Mouse (Mus musculus) heart, postnatal 10 days (tissue): Measurements from ENCODE around the gene Gm10282. TPM values are rescaled to one million over a fixed set of nuclear protein-coding genes. Genes with fewer than 3 reads are reported as not detected.

Source experiments
- DNase-seq, 2 experiments: peaks; one replicate each; pipeline ENCODE4 v3.0.0; 2021
- intact Hi-C: fragments of 180-260 bp; cut with DNase I; formaldehyde crosslinking; loops from one replicate; pipeline ENCODE4 v1.15.1; 2025
- total RNA-seq, 2 experiments: library from RNA; stranded (reverse); gene quantifications; 2 replicates each; pipeline ENCODE4 v1.2.3; 2021

The Gm10282 gene
- total RNA-seq, 2 experiments from 2014 or later: 15.9 to 19.4 TPM

DNA sequence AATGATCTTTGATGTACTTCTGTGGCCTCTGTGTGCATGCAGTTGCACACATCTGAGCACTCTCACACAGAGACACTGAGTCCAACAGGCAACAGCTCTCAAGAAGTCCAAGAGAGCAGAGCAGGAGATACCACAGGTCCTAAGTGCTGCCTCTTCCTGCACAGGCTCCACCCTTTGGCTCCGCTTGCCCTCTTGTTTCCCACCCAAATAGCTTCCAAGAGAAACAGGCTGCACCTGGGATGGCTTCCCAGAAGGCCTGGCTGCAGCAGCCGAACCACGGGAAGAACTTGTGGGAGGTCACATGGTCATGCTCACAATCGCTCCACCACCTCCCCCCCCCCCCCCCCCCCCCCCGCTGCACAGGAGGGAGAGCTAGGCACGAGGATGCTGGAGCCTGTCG, 39.7 kb downstream of the Gm10282 start:
- intact Hi-C loops: no loop called here
- DNase-seq: peak; percentile 74 to 75

DNA sequence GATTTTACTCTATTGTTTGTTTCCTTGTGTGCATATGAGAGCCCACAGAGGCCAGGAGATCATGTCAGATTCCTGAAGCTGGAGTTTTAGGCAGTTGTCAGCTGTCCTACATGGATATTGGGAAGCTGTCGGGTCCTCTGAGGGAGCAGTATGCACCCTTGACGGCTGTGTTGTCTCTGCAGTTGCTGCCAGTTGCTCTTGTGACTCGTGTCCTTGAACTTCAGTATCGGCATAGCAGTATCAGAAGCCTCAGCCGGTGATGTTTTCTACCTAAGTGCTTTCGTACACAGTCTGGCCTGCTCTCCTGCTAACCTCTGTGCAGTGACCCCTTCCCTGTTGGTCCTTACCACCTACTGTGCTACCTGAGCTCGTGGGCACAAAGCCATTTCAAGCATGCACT, 41.6 kb downstream of the Gm10282 start:
- peak; percentile 35 to 53 for DNase-seq
- intact Hi-C loops: no loop called here

GRCm38 (mm10) chr8:72262756-72263155, 42.3 kb downstream of the Gm10282 start:
- intact Hi-C loops: loop anchor here (1.0 kb wide), 1 partner anchor 104 kb away; no protein-coding TSS in a partner anchor
- DNase-seq: no peak

DNA sequence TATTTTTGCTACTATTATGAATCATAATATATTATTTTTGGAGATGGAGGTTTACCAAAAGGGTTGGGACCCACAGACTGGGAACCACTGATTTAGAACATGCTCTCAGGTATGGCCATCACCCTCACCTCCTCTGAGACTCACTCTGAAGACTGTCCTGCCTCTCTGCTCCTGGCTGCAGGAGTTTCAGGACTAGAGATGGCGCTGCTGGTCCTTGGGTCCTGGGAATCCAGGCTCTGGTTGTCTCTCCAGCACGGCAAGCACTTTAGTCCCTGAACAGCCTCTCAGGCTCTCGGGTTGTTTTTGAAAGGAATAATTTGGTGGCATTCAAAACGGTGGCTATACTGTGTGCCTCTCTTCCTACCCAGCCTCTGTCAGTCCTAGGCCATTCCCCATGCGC, 43.2 kb downstream of the Gm10282 start:
- peak; percentile 65 to 68 for DNase-seq

GRCm38 (mm10) chr8:72261431-72261830, 43.6 kb downstream of the Gm10282 start:
- DNase-seq: no peak
- intact Hi-C loops: no loop called here

More for the DNA sequence above, 43.2 kb downstream of the Gm10282 start:
- intact Hi-C loops: loop anchor here (1.0 kb wide), 1 partner anchor 104 kb away; no protein-coding TSS in a partner anchor

GRCm38 (mm10) chr8:72261019-72261418, 44.0 kb downstream of the Gm10282 start:
- intact Hi-C loops: no loop called here
- peak; percentile 82 to 87 for DNase-seq

- intact Hi-C loops: no loop called here
Observed at GRCm38 (mm10) chr8:72260585-72260984, 44.5 kb downstream of the Gm10282 start.

DNA sequence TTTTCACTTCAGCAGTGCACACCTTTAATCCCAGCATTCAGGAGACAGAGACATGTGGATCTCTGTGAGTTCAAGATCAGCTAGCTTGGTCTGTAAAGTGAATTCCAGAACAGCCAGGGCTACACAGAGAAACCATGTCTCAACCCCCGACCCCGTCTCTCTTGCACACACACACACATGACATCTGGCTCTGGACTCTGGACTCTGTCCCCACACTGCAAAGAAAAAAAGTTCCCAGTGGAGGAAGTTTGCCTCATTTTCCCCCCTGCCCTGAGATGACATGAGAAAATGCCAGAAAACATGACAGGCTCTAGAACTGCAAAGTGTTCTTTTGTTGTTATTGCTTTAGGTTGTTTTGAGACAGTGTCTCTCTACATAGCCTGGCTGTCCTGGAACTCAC, 45.2 kb downstream of the Gm10282 start:
- intact Hi-C loops: no loop called here
- DNase-seq: no peak

More at GRCm38 (mm10) chr8:72260585-72260984, 44.5 kb downstream of the Gm10282 start:
- no peak for DNase-seq

- intact Hi-C loops: loop anchor here (1.0 kb wide), 1 partner anchor 81 kb away; no protein-coding TSS in a partner anchor
- DNase-seq: no peak
Observed at GRCm38 (mm10) chr8:72257902-72258238, 47.2 kb downstream of the Gm10282 start.

DNA sequence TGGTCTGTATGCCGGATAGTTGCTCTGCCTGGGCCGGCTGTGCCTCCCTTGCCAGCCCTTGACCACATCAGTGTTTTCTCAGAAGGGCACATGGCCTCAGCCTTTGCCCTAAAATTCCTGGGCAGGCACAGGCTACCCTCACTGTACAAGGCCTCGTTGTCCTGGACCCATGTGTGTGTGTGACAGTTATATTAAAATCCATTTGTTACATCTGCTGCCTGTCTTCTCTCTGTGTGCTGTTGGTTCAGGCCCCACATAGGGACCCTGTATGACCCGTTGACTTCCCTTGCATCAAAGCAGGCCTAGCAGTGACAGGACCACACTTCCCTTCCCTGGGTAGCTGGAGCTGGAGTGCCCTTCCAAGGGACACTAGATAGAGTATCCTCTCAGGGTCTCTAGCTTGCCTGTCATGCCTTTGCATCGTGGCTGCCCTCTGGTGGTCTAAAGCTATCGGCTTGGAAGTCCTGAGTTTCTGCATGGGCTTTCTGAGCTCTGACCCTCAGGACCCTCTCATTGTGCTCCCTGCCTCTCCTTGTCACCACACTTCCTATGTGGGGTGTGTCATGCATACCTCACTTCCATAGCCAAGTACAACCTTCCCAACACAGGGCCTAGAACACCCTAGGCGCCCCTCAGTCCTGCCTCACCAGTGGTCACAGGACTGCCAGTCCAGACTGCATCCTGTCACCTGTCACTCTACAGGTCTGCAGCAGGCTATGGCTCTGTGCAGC, 47.7 kb downstream of the Gm10282 start:
- peak; percentile 63 to 76 for DNase-seq
- intact Hi-C loops: loop anchor here (1.0 kb wide), 1 partner anchor 80 kb away; no protein-coding TSS in a partner anchor

Other genes with a start within 250 kb of the Gm10282 start
- not detected for gene Olfr373, start 222.1 kb downstream of the Gm10282 start, total RNA-seq
- not detected for gene Olfr374, start 198.2 kb downstream of the Gm10282 start, total RNA-seq
- gene Tpm4, start 170.3 kb downstream of the Gm10282 start, total RNA-seq: 100 to 1,000 TPM; 229 to 241 TPM
- 10 to 100 TPM; 38.3 to 42.8 TPM for gene Rab8a, start 144.1 kb downstream of the Gm10282 start, total RNA-seq
- gene Hsh2d, start 115.6 kb downstream of the Gm10282 start, total RNA-seq: not detected
- gene Cib3, start 92.4 kb downstream of the Gm10282 start, total RNA-seq: not detected
- gene Gm11034, start 91.6 kb downstream of the Gm10282 start, total RNA-seq: not detected
- gene Fam32a, start 85.5 kb downstream of the Gm10282 start, total RNA-seq: 10 to 100 TPM; 24.9 to 27.5 TPM
- 10 to 100 TPM; 62.3 to 66.6 TPM for gene Ap1m1, start 65.2 kb downstream of the Gm10282 start, total RNA-seq
- gene Klf2, start 13.8 kb upstream of the Gm10282 start, total RNA-seq: 10 to 100 TPM; 69.7 to 82.8 TPM
- gene Eps15l1, start 116.2 kb upstream of the Gm10282 start, total RNA-seq: 10 to 100 TPM; 49.9 to 52.4 TPM
- gene Calr3, start 138.6 kb upstream of the Gm10282 start, total RNA-seq: 1 to 10 TPM; 4.3 to 4.7 TPM
- gene 1700030K09Rik, start 138.6 kb upstream of the Gm10282 start, total RNA-seq: 1 to 10 TPM; 4.6 to 5.4 TPM
- 10 to 100 TPM; 45.9 to 55.4 TPM for gene Cherp, start 170.0 kb upstream of the Gm10282 start, total RNA-seq
- gene Slc35e1, start 187.4 kb upstream of the Gm10282 start, total RNA-seq: 10 to 100 TPM; 32.8 to 34.8 TPM
- 1 to 10 TPM; 9.3 to 9.9 TPM for gene Med26, start 243.0 kb upstream of the Gm10282 start, total RNA-seq